8 mouse cellular contexts compared by ENCODE assay signal in the genomic region with DNA sequence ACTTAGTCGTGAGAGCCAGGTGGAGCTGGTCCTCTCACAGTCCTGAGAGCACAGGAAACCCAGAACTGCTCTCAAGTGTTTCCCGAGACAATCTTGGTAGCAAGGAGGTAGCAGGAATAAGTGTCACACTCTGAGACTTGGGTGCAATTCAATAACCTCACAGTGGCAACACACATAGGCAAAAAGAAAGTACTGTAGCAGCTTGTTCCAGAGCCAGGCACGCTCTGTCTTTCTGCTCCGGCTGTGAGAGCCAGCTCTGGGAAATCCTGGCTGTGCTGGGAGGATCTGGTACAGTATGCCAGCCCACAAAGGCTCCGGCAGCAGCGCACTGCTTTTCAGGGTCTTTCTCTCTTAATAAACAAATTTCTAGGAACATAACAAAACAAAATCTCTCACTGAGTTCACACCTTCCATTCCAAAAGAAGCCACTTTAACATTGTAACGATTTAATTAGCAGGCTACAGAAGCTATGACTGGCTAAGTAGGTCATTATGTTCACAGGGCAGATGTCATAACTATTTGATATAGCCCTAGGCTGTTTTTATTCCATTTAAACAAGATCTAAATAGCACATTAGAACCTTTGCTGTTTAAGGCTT. TPM values are rescaled to one million over a fixed set of nuclear protein-coding genes. Genes with fewer than 3 reads are reported as not detected.
DNase-seq lines count a peak whose midpoint lies in the region; ATAC-seq and TF ChIP-seq lines count a peak whose summit lies in the region.

No protein-coding gene starts in this region.

- no peak for ATAC-seq in embryonic facial prominence, embryonic 15.5 days (ENCODE audit: insufficient number of reproducible peaks, low FRiP score, low TSS enrichment, low read depth)
- ATAC-seq in limb, embryonic 11.5 days (ENCODE audit: insufficient number of reproducible peaks, low FRiP score, low TSS enrichment, low read depth) = no peak

- no peak for TF ChIP-seq CTCF in liver, adult 2 months (IDR thresholded peaks at IDR 0.05; ENCODE audit: low read depth, low read length)

- H3K4me2 ChIP-seq in embryonic facial prominence, embryonic 15.5 days (replicated peaks) = peak overlapping the region; percentile 88
- peak overlapping the region; percentile 85 for H3K4me2 ChIP-seq in limb, embryonic 11.5 days (ENCODE audit: low read depth, severe bottlenecking)

- peaks cover 8% of the 10 kb centered on the region for H3K4me1 ChIP-seq in liver, adult 2 months (ENCODE audit: control insufficient read depth, insufficient read depth, low read length)
- H3K4me1 ChIP-seq in embryonic facial prominence, embryonic 15.5 days = peaks cover 16% of the 10 kb centered on the region
- H3K4me1 ChIP-seq in limb, embryonic 11.5 days (ENCODE audit: control insufficient read depth, insufficient read depth, low read length) = peaks cover 6% of the 10 kb centered on the region; the same call in 1 of the 2 replicates

- H3K27ac ChIP-seq in liver, adult 2 months (replicated peaks; ENCODE audit: insufficient read depth, low read depth, low read length) = no peak overlapping the region
- H3K27ac ChIP-seq in embryonic facial prominence, embryonic 15.5 days (replicated peaks) = no peak overlapping the region
- H3K27ac ChIP-seq in limb, embryonic 11.5 days (replicated peaks; ENCODE audit: low read depth, low read length) = no peak overlapping the region

- 52% methylated on average over 7 of the region's 7 CpGs for WGBS in liver, adult 2 months
- 51% methylated on average over 7 of the region's 7 CpGs for WGBS in embryonic facial prominence, embryonic 15.5 days
- WGBS in limb, embryonic 11.5 days = 60% methylated on average over 7 of the region's 7 CpGs

- H3K4me3 ChIP-seq in liver, adult 2 months (ENCODE audit: insufficient read depth, low read depth, low read length) = no peak overlapping the region
- H3K4me3 ChIP-seq in embryonic facial prominence, embryonic 15.5 days (replicated peaks) = peak overlapping the region; percentile 82
- H3K4me3 ChIP-seq in limb, embryonic 11.5 days (ENCODE audit: low read depth, low read length) = peak overlapping the region; percentile 88; the same call in 1 of the 2 replicates

- H3K79me2 ChIP-seq in liver, adult 2 months (ENCODE audit: control insufficient read depth, insufficient read depth, low read length) = no peaks in the 10 kb centered on the region

- peak; percentile 46 for DNase-seq in liver, adult 2 months (ENCODE audit: extremely low read depth, low read depth, low spot score)
- DNase-seq in liver = no peak
- DNase-seq in heart, postnatal 10 days = peak; percentile 30 to 35
- no peak for DNase-seq in limb, embryonic 11.5 days (ENCODE audit: low spot score)
- DNase-seq in right cerebral cortex, postnatal 10 days (ENCODE audit: low spot score in 2 of 2) = peak; percentile 78 to 85
- DNase-seq in ovary, postnatal 14 days (ENCODE audit: low spot score) = no peak
- DNase-seq in thymus, postnatal 10 days (ENCODE audit: low spot score in 2 of 2) = no peak

- H3K9me3 ChIP-seq in embryonic facial prominence, embryonic 15.5 days (replicated peaks) = no peaks in the 10 kb centered on the region
- H3K9me3 ChIP-seq in limb, embryonic 11.5 days (ENCODE audit: control insufficient read depth, low read length) = no peaks in the 10 kb centered on the region

- intact Hi-C loops in heart, postnatal 10 days (cut with DNase I) = loop anchor here (5.0 kb wide), 1 partner anchor 184 kb away; no protein-coding TSS in a partner anchor

- H3K27me3 ChIP-seq in liver, adult 2 months (ENCODE audit: control insufficient read depth, insufficient read depth, low read length) = no peaks in the 10 kb centered on the region
- H3K27me3 ChIP-seq in embryonic facial prominence, embryonic 15.5 days = no peaks in the 10 kb centered on the region
- H3K27me3 ChIP-seq in limb, embryonic 11.5 days (ENCODE audit: control insufficient read depth, insufficient read depth, low read length) = no peaks in the 10 kb centered on the region

- TF ChIP-seq POLR2A in liver, adult 2 months (IDR thresholded peaks at IDR 0.05; ENCODE audit: extremely low read depth, insufficient read depth, low read length) = no peak

- H3K36me3 ChIP-seq in liver, adult 2 months (ENCODE audit: control insufficient read depth, insufficient read depth, low read length) = no peaks in the 10 kb centered on the region
- peaks cover 4% of the 10 kb centered on the region; the same call in 1 of the 2 replicates for H3K36me3 ChIP-seq in embryonic facial prominence, embryonic 15.5 days
- no peaks in the 10 kb centered on the region for H3K36me3 ChIP-seq in limb, embryonic 11.5 days (ENCODE audit: control insufficient read depth, insufficient read depth, low read length)

- H3K9ac ChIP-seq in liver, adult 2 months (ENCODE audit: low read depth, low read length) = no peak overlapping the region
- H3K9ac ChIP-seq in embryonic facial prominence, embryonic 15.5 days = no peak overlapping the region
- H3K9ac ChIP-seq in limb, embryonic 11.5 days (ENCODE audit: low read length) = peak overlapping the region; percentile 19; the same call in 1 of the 2 replicates

RNA-seq across cellular contexts. Expression of a gene that starts 1.5 kb away (rescaled TPM):
- total RNA-seq in liver, adult 2 months (2014; rRNA removed) = 0.65 and 1.1 TPM in 2 replicates
- polyA plus RNA-seq in liver, adult 2 months (2012; rRNA removed) = 1.3 and 1.4 TPM in 2 replicates
- polyA plus RNA-seq in embryonic facial prominence, embryonic 15.5 days (2015; fragmentation: Nextera tagmentation; extraction: Ambion mirVana) = 5.2 and 5.4 TPM in 2 replicates
- total RNA-seq in heart, postnatal 10 days (2021) = 1 to 10 TPM; 6.3 to 8.1 TPM
- polyA plus RNA-seq in limb, embryonic 11.5 days (2014; fragmentation: Nextera tagmentation; extraction: Ambion mirVana) = 8.0 and 9.6 TPM in 2 replicates

RNA-seq across cellular contexts. Expression of a gene that starts 12.1 kb away (rescaled TPM):
- total RNA-seq in liver, adult 2 months (2014; rRNA removed) = 2.6 and 3.0 TPM in 2 replicates
- 2.8 and 3.1 TPM in 2 replicates for polyA plus RNA-seq in liver, adult 2 months (2012; rRNA removed)
- polyA plus RNA-seq in embryonic facial prominence, embryonic 15.5 days (2015; fragmentation: Nextera tagmentation; extraction: Ambion mirVana) = 12.2 and 13.0 TPM in 2 replicates
- total RNA-seq in heart, postnatal 10 days (2021) = 1 to 10 TPM; 6.4 to 9.8 TPM
- polyA plus RNA-seq in limb, embryonic 11.5 days (2014; fragmentation: Nextera tagmentation; extraction: Ambion mirVana) = 12.1 and 14.3 TPM in 2 replicates

RNA-seq across cellular contexts. Expression of a gene that starts 36.9 kb away (rescaled TPM):
- total RNA-seq in liver, adult 2 months (2014; rRNA removed) = under 0.01 TPM in 1 of 2 replicates, not detected in the other
- not detected in 2 replicates for polyA plus RNA-seq in liver, adult 2 months (2012; rRNA removed)
- polyA plus RNA-seq in embryonic facial prominence, embryonic 15.5 days (2015; fragmentation: Nextera tagmentation; extraction: Ambion mirVana) = 0.20 and 0.23 TPM in 2 replicates
- total RNA-seq in heart, postnatal 10 days (2021) = under 1 TPM; 0.24 to 0.30 TPM
- 0.20 and 0.23 TPM in 2 replicates for polyA plus RNA-seq in limb, embryonic 11.5 days (2014; fragmentation: Nextera tagmentation; extraction: Ambion mirVana)

Comparison
In these comparisons a context has a peak if more than half of its experiments do, and no peak if none do; other contexts are left out.
1. DNase-seq: peak in liver, adult 2 months (single experiment), heart, postnatal 10 days (2 of 2) and right cerebral cortex, postnatal 10 days (2 of 2); none in liver (single experiment), limb, embryonic 11.5 days (single experiment), ovary, postnatal 14 days (single experiment) and thymus, postnatal 10 days (0 of 2).